Mouse (Mus musculus) large intestine, adult 2 months (tissue): ENCODE results near the gene Socs5. TPM values are rescaled to one million over a fixed set of nuclear protein-coding genes. Genes with fewer than 3 reads are reported as not detected.

Source experiments
- DNase-seq: peaks from one replicate; pipeline ENCODE4 v3.0.0-alpha.2; 2012; ENCODE audit warnings: low read depth, low spot score
- WGBS: fragments of 180-500 bp; shearing (Covaris S2); methylation state at CpG from one replicate; pipeline ENCODE4 v1.1.7; 2018; 5-methylcytosine and 5-hydroxymethylcytosine counted together
- polyA plus RNA-seq: library from polyadenylated mRNA; depleted of rRNA; stranded (reverse); fragments of >200 nt; gene quantifications from 2 replicates; pipeline ENCODE4 v1.2.3, GENCODE M21; 2012

The Socs5 gene
- polyA plus RNA-seq, 1 experiment = 3.7 TPM

GRCm38 (mm10) chr17:87106691-87107523, 572 bp upstream of the Socs5 start:
- under 1% methylated on average over 51 of the region's 51 CpGs for WGBS
- peak; percentile 81 for DNase-seq

GRCm38 (mm10) chr17:87108507-87109292, 1.2 kb downstream of the Socs5 start:
- no peak for DNase-seq
- 47% methylated on average over 13 of the region's 13 CpGs for WGBS

- DNase-seq = no peak
- 85% methylated on average over 7 of the region's 7 CpGs for WGBS
These were observed 2.0 kb downstream of the Socs5 start for GRCm38 (mm10) chr17:87109504-87109903.

GRCm38 (mm10) chr17:87112852-87113592, 5.5 kb downstream of the Socs5 start:
- no peak for DNase-seq
- 16% methylated on average over 5 of the region's 5 CpGs for WGBS

- DNase-seq = no peak
- 75% methylated on average over 6 of the region's 6 CpGs for WGBS
These were observed 8.1 kb downstream of the Socs5 start for GRCm38 (mm10) chr17:87115615-87116014.

GRCm38 (mm10) chr17:87118966-87119526, 11.6 kb downstream of the Socs5 start:
- DNase-seq = no peak
- WGBS = 83% methylated on average over 7 of the region's 7 CpGs

GRCm38 (mm10) chr17:87125344-87125743, 17.9 kb downstream of the Socs5 start:
- 79% methylated on average over 24 of the region's 24 CpGs for WGBS

GRCm38 (mm10) chr17:87132258-87132657, 24.8 kb downstream of the Socs5 start:
- 89% methylated on average over 4 of the region's 4 CpGs for WGBS
- DNase-seq = no peak

More at GRCm38 (mm10) chr17:87125344-87125743, 17.9 kb downstream of the Socs5 start:
- DNase-seq = no peak

- WGBS = 86% methylated on average over 23 of the region's 23 CpGs
- DNase-seq = no peak
These were observed 26.3 kb downstream of the Socs5 start for GRCm38 (mm10) chr17:87133823-87134222.

GRCm38 (mm10) chr17:87134631-87135030, 27.2 kb downstream of the Socs5 start:
- no peak for DNase-seq
- WGBS = 96% methylated on average over 24 of the region's 24 CpGs

GRCm38 (mm10) chr17:87135741-87136140, 28.3 kb downstream of the Socs5 start:
- WGBS = 78% methylated on average over 6 of the region's 6 CpGs
- DNase-seq = no peak

GRCm38 (mm10) chr17:87141188-87141935, 33.9 kb downstream of the Socs5 start:
- WGBS = 87% methylated on average over 9 of the region's 9 CpGs
- DNase-seq = no peak

- DNase-seq = no peak
- 28% methylated on average over 11 of the region's 11 CpGs for WGBS
These were observed 34.8 kb downstream of the Socs5 start for GRCm38 (mm10) chr17:87142271-87142670.

- DNase-seq = no peak
- 41% methylated on average over 14 of the region's 14 CpGs for WGBS
These were observed 35.7 kb downstream of the Socs5 start for GRCm38 (mm10) chr17:87143186-87143585.

- DNase-seq = no peak
- WGBS = 80% methylated on average over 8 of the region's 8 CpGs
These were observed 39.0 kb downstream of the Socs5 start for GRCm38 (mm10) chr17:87146415-87147021.

GRCm38 (mm10) chr17:87149762-87150161, 42.3 kb downstream of the Socs5 start:
- 73% methylated on average over 12 of the region's 12 CpGs for WGBS

GRCm38 (mm10) chr17:87152984-87153383, 45.5 kb downstream of the Socs5 start:
- no peak for DNase-seq
- WGBS = 54% methylated on average over 5 of the region's 5 CpGs

More at GRCm38 (mm10) chr17:87149762-87150161, 42.3 kb downstream of the Socs5 start:
- DNase-seq = no peak

- no peak for DNase-seq
- 62% methylated on average over 3 of the region's 3 CpGs for WGBS
These were observed 48.2 kb downstream of the Socs5 start for GRCm38 (mm10) chr17:87155664-87156063.

- peak; percentile 70 for DNase-seq
- WGBS = 36% methylated on average over 13 of the region's 13 CpGs
These were observed 50.3 kb downstream of the Socs5 start for GRCm38 (mm10) chr17:87157739-87158138.
